Mouse (Mus musculus) thymus, adult 2 months (tissue): ENCODE data around the gene Mrnip.

ENCODE experiments used
- CTCF ChIP-seq: fragments of 200-500 bp; IDR thresholded peaks from 2 replicates; pipeline ENCODE4 v1.5.1; 2012; ENCODE audit warnings: mild to moderate bottlenecking, control low read depth, low read length, moderate library complexity, borderline replicate concordance; ENCODE audit not compliant: control insufficient read depth, poor library complexity, insufficient read depth; ENCODE audit errors: extremely low read depth
- POLR2A ChIP-seq: fragments of 200-500 bp; IDR thresholded peaks from 2 replicates; pipeline ENCODE4 v1.6.1; 2012; ENCODE audit warnings: mild to moderate bottlenecking, low read length, control low read depth, moderate library complexity; ENCODE audit not compliant: control insufficient read depth, poor library complexity, insufficient read depth; ENCODE audit errors: extremely low read depth

DNA sequence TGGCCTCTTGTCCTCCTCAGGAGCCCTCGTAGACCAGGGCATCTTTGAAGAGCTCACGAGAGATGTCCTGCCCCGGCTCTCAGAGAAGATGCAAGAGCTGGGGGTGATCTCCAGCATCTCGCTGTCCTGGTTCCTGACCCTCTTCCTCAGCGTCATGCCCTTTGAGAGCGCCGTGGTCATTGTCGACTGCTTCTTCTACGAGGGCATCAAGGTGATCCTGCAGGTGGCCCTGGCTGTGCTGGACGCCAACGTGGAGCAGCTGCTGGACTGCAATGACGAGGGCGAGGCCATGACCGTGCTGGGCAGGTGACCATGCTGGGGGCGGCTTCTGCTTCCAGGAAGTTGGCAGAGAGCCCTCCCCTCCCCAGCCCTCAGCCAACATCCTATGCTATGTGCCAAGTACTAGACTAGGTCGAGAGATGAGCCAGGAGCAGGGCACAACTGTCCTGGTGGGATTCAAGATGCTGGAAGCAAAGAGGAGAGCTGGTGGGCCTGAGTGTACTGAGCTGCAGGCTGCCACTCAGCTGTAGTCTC, 17.5 kb upstream of the Mrnip start:
- TF ChIP-seq CTCF: no peak
- TF ChIP-seq POLR2A: no peak
